Mouse (Mus musculus): ENCODE data around the gene Rin3.

DNA sequence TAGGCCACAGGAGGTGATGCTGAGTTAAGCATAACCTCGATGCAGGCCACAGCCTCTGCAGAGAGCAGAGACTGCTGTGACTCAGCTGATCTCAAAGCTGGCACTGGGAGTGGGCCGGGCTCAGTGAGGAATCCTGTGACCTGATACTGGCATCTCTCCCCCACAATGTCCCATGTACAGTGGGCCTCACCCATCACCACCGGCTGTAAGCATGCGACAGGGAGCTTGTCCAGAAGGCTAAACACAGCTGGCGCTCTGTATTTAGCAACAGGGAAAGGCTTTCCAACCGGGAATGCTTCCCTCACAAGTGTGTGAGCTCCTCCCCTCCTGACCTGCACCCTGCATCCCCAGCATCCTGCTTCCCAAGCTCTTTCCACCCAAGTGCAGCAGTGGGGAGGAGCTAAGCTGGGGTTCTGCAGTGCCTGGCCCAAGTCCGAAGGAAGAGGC lies 133.6 kb downstream of the Rin3 start:
- TF ChIP-seq POLR2A (IDR thresholded peaks at IDR 0.05; ENCODE audit: control insufficient read depth, extremely low read depth, insufficient read depth, low read length, poor library complexity) = no peak
- TF ChIP-seq CTCF (IDR thresholded peaks at IDR 0.05; ENCODE audit: borderline replicate concordance, control insufficient read depth, extremely low read depth, insufficient read depth, low read length, poor library complexity) = no peak
